Mouse (Mus musculus): ENCODE measurements at regions not wholly inside any gene's neighbourhood (a gene's known extent, or its start where the extent isn't known, plus 50 kb on each side); places are given as distances from the start of the nearest gene placed in this dataset.

DNA sequence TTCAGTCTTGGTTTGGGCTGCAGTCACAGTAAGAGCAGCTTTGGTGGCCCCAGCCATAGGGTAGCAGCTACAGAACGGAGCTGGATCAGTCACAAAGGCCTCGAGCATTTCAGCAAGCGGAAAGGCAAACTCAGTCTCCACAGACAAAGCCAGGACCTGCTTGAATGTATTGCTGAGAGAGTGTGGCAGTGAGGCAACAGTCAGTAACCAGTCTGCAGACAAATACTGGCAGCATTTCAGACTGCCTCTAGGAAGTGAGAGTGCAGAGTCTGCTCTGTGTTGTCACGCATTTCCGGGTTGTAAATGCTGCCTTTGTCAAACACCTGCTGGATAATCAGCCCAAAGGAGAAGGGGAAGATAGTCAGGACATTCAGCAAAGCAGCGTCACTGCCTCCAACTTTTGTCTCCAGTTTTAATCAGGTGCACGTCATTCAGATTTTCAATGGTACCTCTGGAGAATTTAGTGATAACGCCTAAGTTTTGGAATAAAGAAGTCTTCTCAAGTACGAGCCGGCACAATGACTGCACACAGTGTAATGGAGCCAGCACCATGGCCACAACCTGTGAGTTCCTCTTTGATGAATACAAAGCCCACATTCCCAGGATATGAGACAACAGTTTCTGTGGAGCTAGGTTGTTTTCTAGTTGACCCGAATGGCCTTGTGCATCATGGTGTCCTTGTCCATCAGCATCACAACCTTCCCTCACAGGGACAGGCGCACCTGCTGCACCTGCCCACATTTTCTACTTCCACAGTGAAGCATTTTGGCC lies 224.3 kb upstream of the Tmem161b start:
- Histone ChIP-seq H3K4me3 (ENCODE audit: control insufficient read depth in 1 of 2, insufficient read depth in 1 of 2, low read depth in 2 of 2, low read length in 2 of 2) (no peak overlapping the region), H3K27ac (ENCODE audit: control insufficient read depth, low read depth, low read length) (no peak overlapping the region), H3K9me3 (replicated peaks; ENCODE audit: insufficient read depth, low read length) (no peaks in the 10 kb centered on the region), H3K4me1 (ENCODE audit: control insufficient read depth in 1 of 2, insufficient read depth in 2 of 2, low read length in 2 of 2) (no peaks in the 10 kb centered on the region), H3K36me3 (ENCODE audit: control insufficient read depth in 1 of 2, insufficient read depth in 2 of 2, low read length in 2 of 2) (no peaks in the 10 kb centered on the region), H3K79me2 (ENCODE audit: control insufficient read depth, insufficient read depth, low read length, poor library complexity) (no peaks in the 10 kb centered on the region), H3K9ac (ENCODE audit: control insufficient read depth, low read depth, low read length, poor library complexity, severe bottlenecking) (no peak overlapping the region), H3K27me3 (ENCODE audit: control insufficient read depth in 1 of 2, insufficient read depth in 2 of 2, low read length in 2 of 2) (no peaks in the 10 kb centered on the region)
- no peak for DNase-seq (ENCODE audit: low read depth, low spot score)
- no peak for TF ChIP-seq HCFC1 (IDR thresholded peaks at IDR 0.05; ENCODE audit: low read depth, low read length)

GRCm38 (mm10) chr13:84021771-84022170 lies 200.3 kb upstream of the Tmem161b start:
- no peak overlapping the region for H3K27ac ChIP-seq (ENCODE audit: control insufficient read depth, low read depth, low read length)
- no peaks in the 10 kb centered on the region for H3K36me3 ChIP-seq (ENCODE audit: control insufficient read depth in 1 of 2, insufficient read depth in 2 of 2, low read length in 2 of 2)
- no peaks in the 10 kb centered on the region for H3K27me3 ChIP-seq (ENCODE audit: control insufficient read depth in 1 of 2, insufficient read depth in 2 of 2, low read length in 2 of 2)
- H3K4me1 ChIP-seq (ENCODE audit: control insufficient read depth in 1 of 2, insufficient read depth in 2 of 2, low read length in 2 of 2): no peaks in the 10 kb centered on the region
- DNase-seq (ENCODE audit: low read depth, low spot score): no peak
- no peaks in the 10 kb centered on the region for H3K79me2 ChIP-seq (ENCODE audit: control insufficient read depth, insufficient read depth, low read length, poor library complexity)
- H3K9ac ChIP-seq (ENCODE audit: control insufficient read depth, low read depth, low read length, poor library complexity, severe bottlenecking): no peak overlapping the region
- TF ChIP-seq UBTF (IDR thresholded peaks at IDR 0.05; ENCODE audit: borderline replicate concordance, insufficient read depth, low read depth, low read length): no peak
- TF ChIP-seq ZKSCAN1 (IDR thresholded peaks at IDR 0.05; ENCODE audit: low read depth, low read length): no peak
- TF ChIP-seq MYC (IDR thresholded peaks at IDR 0.05; ENCODE audit: low read depth, low read length): no peak
- TF ChIP-seq EP300 (IDR thresholded peaks at IDR 0.05; ENCODE audit: low read depth in 1 of 2, low read length in 2 of 2): no peak
- TF ChIP-seq ETS1 (IDR thresholded peaks at IDR 0.05; ENCODE audit: low read depth, low read length): no peak
- TF ChIP-seq E2F4 (IDR thresholded peaks at IDR 0.05; ENCODE audit: borderline replicate concordance, low read depth, low read length): no peak
- TF ChIP-seq CTCF (IDR thresholded peaks at IDR 0.05 in 2 of 3, conservative IDR thresholded peaks at IDR 0.05 in 1 of 3; ENCODE audit: control insufficient read depth in 1 of 3, insufficient read depth in 1 of 3, low read depth in 2 of 3, low read length in 3 of 3, poor library complexity in 1 of 3, severe bottlenecking in 1 of 3): no peak
- TF ChIP-seq MAZ (IDR thresholded peaks at IDR 0.05; ENCODE audit: low read depth, low read length): no peak
- TF ChIP-seq MAFK (IDR thresholded peaks at IDR 0.05; ENCODE audit: borderline replicate concordance, low read depth, low read length): no peak
- H3K9me3 ChIP-seq (replicated peaks; ENCODE audit: insufficient read depth, low read length): no peaks in the 10 kb centered on the region
- no peak overlapping the region for H3K4me3 ChIP-seq (ENCODE audit: control insufficient read depth in 1 of 2, insufficient read depth in 1 of 2, low read depth in 2 of 2, low read length in 2 of 2)

- TF ChIP-seq ZKSCAN1 (IDR thresholded peaks at IDR 0.05; ENCODE audit: low read depth, low read length): no peak
- no peak for TF ChIP-seq SMC3 (IDR thresholded peaks at IDR 0.05; ENCODE audit: low read depth, low read length)
- no peak for TF ChIP-seq ZNF384 (IDR thresholded peaks at IDR 0.05; ENCODE audit: low read depth, low read length)
- no peak for TF ChIP-seq MXI1 (IDR thresholded peaks at IDR 0.05; ENCODE audit: low read depth, low read length)
- TF ChIP-seq MYC (IDR thresholded peaks at IDR 0.05; ENCODE audit: low read depth, low read length): no peak
- no peak for TF ChIP-seq EP300 (IDR thresholded peaks at IDR 0.05; ENCODE audit: low read depth in 1 of 2, low read length in 2 of 2)
- no peak for TF ChIP-seq JUND (IDR thresholded peaks at IDR 0.05; ENCODE audit: low read depth, low read length)
- TF ChIP-seq GATA1 (IDR thresholded peaks at IDR 0.05; ENCODE audit: low read depth, low read length): no peak
- TF ChIP-seq CTCF (IDR thresholded peaks at IDR 0.05 in 2 of 3, conservative IDR thresholded peaks at IDR 0.05 in 1 of 3; ENCODE audit: control insufficient read depth in 1 of 3, insufficient read depth in 1 of 3, low read depth in 2 of 3, low read length in 3 of 3, poor library complexity in 1 of 3, severe bottlenecking in 1 of 3): no peak
- no peak for TF ChIP-seq TBP (IDR thresholded peaks at IDR 0.05; ENCODE audit: low read depth, low read length)
- TF ChIP-seq CHD2 (IDR thresholded peaks at IDR 0.05; ENCODE audit: low read length): no peak
- TF ChIP-seq ETS1 (IDR thresholded peaks at IDR 0.05; ENCODE audit: low read depth, low read length): no peak
- Histone ChIP-seq H3K9me3 (replicated peaks; ENCODE audit: insufficient read depth, low read length) (no peaks in the 10 kb centered on the region), H3K27me3 (ENCODE audit: control insufficient read depth in 1 of 2, insufficient read depth in 2 of 2, low read length in 2 of 2) (no peaks in the 10 kb centered on the region), H3K4me3 (ENCODE audit: control insufficient read depth in 1 of 2, insufficient read depth in 1 of 2, low read depth in 2 of 2, low read length in 2 of 2) (no peak overlapping the region), H3K27ac (ENCODE audit: control insufficient read depth, low read depth, low read length) (no peak overlapping the region), H3K36me3 (ENCODE audit: control insufficient read depth in 1 of 2, insufficient read depth in 2 of 2, low read length in 2 of 2) (no peaks in the 10 kb centered on the region), H3K4me1 (ENCODE audit: control insufficient read depth in 1 of 2, insufficient read depth in 2 of 2, low read length in 2 of 2) (no peaks in the 10 kb centered on the region), H3K9ac (ENCODE audit: control insufficient read depth, low read depth, low read length, poor library complexity, severe bottlenecking) (no peak overlapping the region), H3K79me2 (ENCODE audit: control insufficient read depth, insufficient read depth, low read length, poor library complexity) (no peaks in the 10 kb centered on the region)
- DNase-seq (ENCODE audit: low read depth, low spot score): no peak
Measured at GRCm38 (mm10) chr13:84023021-84023420, 199.1 kb upstream of the Tmem161b start.
